Mouse (Mus musculus) ovary, adult 18-20 months (tissue): ENCODE results near the gene Thy1.

Source experiments
- DNase-seq: peaks from one replicate; pipeline ENCODE4 v3.0.0; 2022; ENCODE audit warnings: low spot score, mixed read lengths

The Thy1 gene

GRCm38 (mm10) chr9:44083392-44084121 is 40.4 kb downstream of the Thy1 start:
- no peak for DNase-seq

GRCm38 (mm10) chr9:44084236-44084635 is 41.1 kb downstream of the Thy1 start:
- no peak for DNase-seq

DNA sequence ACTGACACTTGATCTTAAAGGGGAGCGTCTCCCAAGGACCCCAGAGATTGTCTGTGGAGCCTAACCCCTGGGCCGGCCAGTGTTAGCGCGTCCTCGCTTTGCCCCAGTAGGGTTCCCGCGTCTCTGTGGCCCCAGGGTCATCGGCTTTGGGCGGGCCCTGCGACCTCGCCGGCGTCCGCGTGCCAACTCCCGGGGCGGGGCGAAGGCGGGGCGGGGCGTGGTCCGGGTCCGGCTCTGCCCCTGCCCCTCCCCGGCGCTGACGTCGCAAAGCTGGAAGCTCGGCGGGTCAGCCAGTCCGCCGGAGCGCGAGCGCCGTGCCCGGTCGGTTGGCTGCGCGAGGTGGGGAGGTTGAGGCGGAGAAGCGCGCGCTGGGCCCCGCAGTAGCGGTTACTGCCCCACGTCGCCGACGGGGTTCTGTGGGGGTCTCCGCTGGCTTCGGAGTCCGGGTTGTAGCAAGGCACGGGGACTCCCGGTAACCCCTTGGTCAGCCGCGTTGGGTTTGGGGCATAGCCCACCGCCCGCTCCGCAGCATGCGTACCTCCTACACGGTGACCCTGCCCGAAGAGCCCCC is 41.6 kb downstream of the Thy1 start:
- DNase-seq, result peak; percentile 91

GRCm38 (mm10) chr9:44085276-44085675 is 42.1 kb downstream of the Thy1 start:
- no peak for DNase-seq

DNA sequence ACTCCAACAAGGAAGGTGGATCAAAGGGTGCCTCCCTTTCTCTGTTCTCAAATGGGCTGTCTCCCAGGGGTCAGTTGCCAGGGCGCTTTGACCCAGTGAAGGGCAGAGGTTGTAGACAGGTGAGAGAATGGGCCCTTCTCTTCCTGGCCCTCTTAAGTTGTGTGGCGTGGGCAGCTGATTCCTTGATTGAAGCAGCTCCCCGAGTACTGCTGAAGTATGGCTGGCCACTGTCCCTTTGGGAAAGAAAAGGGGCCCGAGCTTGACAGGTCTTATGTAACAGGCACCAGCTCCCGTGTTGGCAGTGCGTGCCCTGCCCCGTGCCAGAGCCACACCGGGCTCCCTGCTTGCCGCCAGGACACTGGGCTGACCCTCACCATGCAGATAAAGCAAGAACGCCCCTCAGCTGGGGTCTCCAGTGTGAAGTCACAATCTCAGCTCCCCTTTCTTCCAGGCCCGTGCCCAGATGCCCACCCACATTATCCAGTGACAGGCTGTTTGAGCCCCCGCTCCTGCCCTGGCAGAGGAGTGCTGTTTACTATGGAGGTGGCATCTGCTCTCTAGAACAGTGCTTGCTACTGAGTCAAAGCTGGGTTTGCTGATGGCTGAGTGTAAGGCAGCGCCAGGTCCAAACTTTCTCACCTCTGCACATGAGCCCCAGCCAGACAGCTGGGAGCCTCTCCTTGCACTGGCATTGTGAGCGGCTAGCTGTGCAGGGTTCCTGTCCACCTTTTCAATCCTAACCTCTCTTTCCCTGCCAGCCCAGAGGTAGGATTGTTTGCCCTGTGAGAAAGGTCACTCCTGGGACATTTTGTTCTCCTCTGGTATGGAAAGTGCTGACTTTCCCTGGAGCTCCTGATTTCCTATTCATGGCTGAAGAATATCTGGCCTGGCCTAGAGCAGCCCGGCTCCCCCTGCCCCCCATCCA is 42.8 kb downstream of the Thy1 start:
- DNase-seq, result no peak

- no peak for DNase-seq
These were observed 43.8 kb downstream of the Thy1 start for GRCm38 (mm10) chr9:44086960-44087359.

GRCm38 (mm10) chr9:44087761-44088455 is 44.7 kb downstream of the Thy1 start:
- no peak for DNase-seq

DNA sequence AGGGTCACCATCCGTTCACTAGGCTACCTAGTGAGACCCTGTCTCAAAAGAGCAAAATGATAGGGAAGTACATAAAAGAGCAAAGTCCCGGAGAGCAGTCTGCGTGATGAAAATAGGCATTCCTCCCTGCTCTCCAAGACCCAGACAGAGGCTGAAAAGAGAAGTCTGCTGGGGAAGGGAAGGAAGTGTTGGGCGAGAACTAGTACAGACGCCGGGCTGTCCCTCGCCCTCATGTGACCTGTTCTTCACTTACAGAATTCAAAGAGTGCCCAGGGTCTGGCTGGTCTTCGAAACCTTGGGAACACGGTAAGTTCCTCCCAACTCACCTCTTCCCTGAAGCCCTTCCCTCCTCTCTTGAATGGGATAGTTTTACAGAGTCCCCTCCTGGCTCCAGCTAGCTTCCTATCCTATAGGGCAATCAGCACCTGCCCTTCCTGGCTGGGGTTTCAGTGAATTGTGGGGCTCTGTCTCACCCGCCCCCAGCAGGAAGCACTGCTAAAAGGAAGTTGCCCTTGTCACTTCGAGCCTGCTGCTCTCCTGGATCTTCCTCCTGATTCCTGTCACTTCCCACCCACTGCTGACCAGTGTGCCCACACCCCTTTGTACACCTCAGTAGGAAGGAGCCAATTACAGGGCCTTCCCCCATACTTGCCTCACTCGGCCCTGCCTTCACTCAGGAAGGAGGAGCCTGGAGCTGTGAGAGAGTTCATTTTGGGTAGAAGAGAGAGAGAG is 45.9 kb downstream of the Thy1 start:
- DNase-seq, result no peak

DNA sequence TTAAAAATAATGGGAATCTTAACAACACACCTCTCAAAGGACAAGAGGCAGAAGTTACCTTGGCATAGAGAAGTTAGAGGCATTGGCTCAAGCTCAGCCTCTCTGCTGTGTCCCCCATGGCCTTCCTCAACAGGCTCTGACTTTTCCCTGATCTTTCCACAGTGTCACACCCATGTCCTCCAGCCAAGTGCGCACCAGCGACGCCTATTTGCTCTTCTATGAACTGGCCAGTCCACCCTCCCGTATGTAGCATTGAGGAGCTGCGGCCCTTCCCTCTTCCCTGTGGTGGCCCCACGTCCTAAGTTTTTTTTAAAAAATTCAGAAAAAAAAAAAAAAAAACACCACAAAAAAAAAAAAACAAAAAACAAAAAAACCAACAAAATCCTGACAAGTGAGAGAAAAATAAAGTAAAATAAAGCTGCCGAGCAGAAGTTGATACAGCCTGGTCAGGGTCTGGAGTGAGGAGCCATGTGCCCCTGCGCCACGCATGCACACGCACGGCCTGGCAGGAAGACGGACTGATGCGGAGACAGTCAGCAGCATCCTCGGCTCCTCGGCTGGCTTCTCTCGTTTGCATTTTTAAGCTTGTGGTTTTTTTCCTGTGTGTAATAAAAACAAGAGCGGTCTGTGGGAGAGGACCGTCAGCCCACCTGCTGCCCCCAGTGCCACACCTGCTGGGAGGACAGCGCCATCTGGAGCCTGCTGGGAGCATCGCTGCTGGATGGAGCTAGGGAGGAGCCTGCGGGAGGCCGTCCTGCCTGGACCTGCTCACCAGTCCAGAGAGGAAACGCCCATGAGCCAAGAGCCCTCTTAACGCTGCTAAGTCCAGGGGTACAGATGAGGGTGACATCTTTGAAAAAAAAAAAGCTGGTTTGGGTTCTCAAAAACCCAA is 50.7 kb downstream of the Thy1 start:
- DNase-seq, result peak; percentile 46

DNA sequence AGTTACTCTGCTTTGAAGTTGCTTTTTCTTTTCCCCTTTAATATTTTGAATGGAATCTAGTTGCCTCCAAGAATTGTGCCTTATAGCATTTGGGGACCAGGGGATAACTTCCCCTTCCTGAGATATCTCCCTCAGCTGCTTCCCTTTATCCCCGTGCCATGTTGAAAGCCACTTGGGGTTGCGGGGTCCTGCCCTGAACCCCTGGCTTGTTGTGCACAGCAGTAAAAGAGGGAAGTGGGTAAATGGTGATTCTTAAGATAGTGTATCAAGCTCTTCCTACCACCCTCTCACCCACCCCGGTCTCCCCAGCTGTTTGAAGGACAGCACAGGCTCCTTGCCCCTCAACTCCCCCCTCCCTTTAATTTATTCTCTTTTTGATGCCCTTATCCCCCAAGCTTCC is 51.6 kb downstream of the Thy1 start:
- DNase-seq, result no peak

DNA sequence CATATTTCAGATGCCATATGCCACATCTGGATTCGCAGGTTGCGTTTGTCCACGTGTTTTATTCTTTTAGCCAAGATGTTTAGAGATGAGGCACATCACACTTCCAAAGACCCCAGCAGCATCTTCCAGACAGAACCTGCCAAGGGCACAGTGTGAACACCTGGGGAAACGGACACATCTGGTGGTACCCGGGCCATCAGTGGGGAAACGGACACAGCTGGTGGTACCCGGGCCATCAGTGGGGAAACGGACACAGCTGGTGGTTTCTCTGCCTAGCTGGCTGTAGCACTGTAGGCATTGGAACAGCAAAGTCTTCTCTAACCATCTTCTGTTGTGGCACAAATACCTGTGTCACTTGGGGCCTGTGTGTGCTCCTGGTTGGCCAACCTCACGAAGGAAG is 52.6 kb downstream of the Thy1 start:
- DNase-seq, result no peak

DNA sequence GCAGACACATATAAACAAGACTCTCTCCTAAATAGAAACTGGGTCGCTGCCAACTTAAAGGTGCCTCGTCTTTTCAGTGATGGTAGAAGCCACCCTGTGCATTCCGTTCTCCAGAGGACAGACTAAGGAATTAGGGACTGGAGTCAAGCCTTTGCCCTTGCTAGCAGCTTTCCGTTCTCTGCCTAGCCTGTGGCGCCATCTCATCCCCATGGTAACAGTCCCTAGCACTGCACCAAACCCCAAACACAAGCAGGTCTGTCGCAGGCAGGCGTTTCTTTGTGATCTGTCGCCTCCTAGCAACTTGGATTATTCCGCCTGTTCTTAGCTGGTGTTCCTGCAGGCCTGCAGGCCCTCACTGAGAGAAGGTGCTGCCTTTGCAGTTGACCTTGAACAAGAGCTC is 53.4 kb downstream of the Thy1 start:
- DNase-seq, result peak; percentile 68
